Mouse (Mus musculus): Measurements from ENCODE around the gene Chst12. TPM values are rescaled to one million over a fixed set of nuclear protein-coding genes. Genes with fewer than 3 reads are reported as not detected.

Gene Chst12
- total and polyA plus RNA-seq, 3 experiments, result 2.3 to 17.0 (median 7.6) TPM

- Histone ChIP-seq H3K36me3 (replicated peaks in 1 of 2; ENCODE audit: control insufficient read depth in 1 of 2, insufficient read depth in 1 of 2, low read length in 1 of 2) (no peaks in the 10 kb centered on the region), H3K79me2 (replicated peaks; ENCODE audit: control insufficient read depth, extremely low read depth, insufficient read depth, poor library complexity, severe bottlenecking) (no peaks in the 10 kb centered on the region), H3K27ac (ENCODE audit: insufficient read depth, low read depth) (no peak overlapping the region), H3K4me2 (ENCODE audit: insufficient read depth, low read depth, poor library complexity, severe bottlenecking) (no peak overlapping the region), H3K4me3 (replicated peaks in 1 of 3; ENCODE audit: low read depth in 2 of 3, low read length in 2 of 3, poor library complexity in 1 of 3) (no peak overlapping the region), H3K4me1 (ENCODE audit: control insufficient read depth in 1 of 2, insufficient read depth in 2 of 2) (peaks cover 3 to 26% of the 10 kb centered on the region in 2 experiments), H3K9ac (ENCODE audit: insufficient read depth, low read depth) (no peak overlapping the region), H3K27me3 (replicated peaks) (peaks cover 28% of the 10 kb centered on the region), H3K9me3 (replicated peaks; ENCODE audit: low read length) (peaks cover 4% of the 10 kb centered on the region)
- dilution Hi-C loops (cut with MboI; ENCODE audit: extremely low pct_ligation_motif_present, extremely low pct_unique_long_range_greater_than_20kb, low sequenced_read_pairs) (no loop called here), in situ Hi-C loops (cut with MboI; ENCODE audit: low pct_ligation_motif_present, low pct_unique_long_range_greater_than_20kb, low sequenced_read_pairs) (no loop called here)
- no peak for DNase-seq (ENCODE audit: extremely low read depth)
- TF ChIP-seq RAD21 (IDR thresholded peaks at IDR 0.05; ENCODE audit: low read depth, low read length) (peak; percentile 11), GABPA (IDR thresholded peaks at IDR 0.05; ENCODE audit: insufficient replicate concordance, low read depth, low read length) (no peak), CTCF (conservative IDR thresholded peaks at IDR 0.05 in 1 of 2, IDR thresholded peaks at IDR 0.05 in 1 of 2; ENCODE audit: low read depth in 2 of 2, low read length in 2 of 2) (peak in 1 of 2 experiments; percentile 52; a peak in 2 of 4 replicates), SMC3 (IDR thresholded peaks at IDR 0.05; ENCODE audit: low read depth, low read length) (peak; percentile 38)
Measured at GRCm38 (mm10) chr5:140565856-140566255, 60.5 kb downstream of the Chst12 start.

- no peak for TF ChIP-seq CTCF (conservative IDR thresholded peaks at IDR 0.05 in 1 of 2, IDR thresholded peaks at IDR 0.05 in 1 of 2; ENCODE audit: low read depth in 2 of 2, low read length in 2 of 2)
- no peak for TF ChIP-seq RCOR1 (conservative IDR thresholded peaks at IDR 0.05; ENCODE audit: low read depth, low read length)
- TF ChIP-seq EP300 (IDR thresholded peaks at IDR 0.05; ENCODE audit: low read length), result no peak
- Histone ChIP-seq H3K4me1 (ENCODE audit: control insufficient read depth in 1 of 2, insufficient read depth in 2 of 2) (peaks cover 3 to 26% of the 10 kb centered on the region in 2 experiments), H3K4me3 (replicated peaks in 1 of 3; ENCODE audit: low read depth in 2 of 3, low read length in 2 of 3, poor library complexity in 1 of 3) (no peak overlapping the region), H3K27me3 (replicated peaks) (peaks cover 28% of the 10 kb centered on the region), H3K79me2 (replicated peaks; ENCODE audit: control insufficient read depth, extremely low read depth, insufficient read depth, poor library complexity, severe bottlenecking) (no peaks in the 10 kb centered on the region), H3K4me2 (ENCODE audit: insufficient read depth, low read depth, poor library complexity, severe bottlenecking) (no peak overlapping the region), H3K9ac (ENCODE audit: insufficient read depth, low read depth) (no peak overlapping the region), H3K9me3 (replicated peaks; ENCODE audit: low read length) (peaks cover 4% of the 10 kb centered on the region), H3K36me3 (replicated peaks in 1 of 2; ENCODE audit: control insufficient read depth in 1 of 2, insufficient read depth in 1 of 2, low read length in 1 of 2) (no peaks in the 10 kb centered on the region), H3K27ac (ENCODE audit: insufficient read depth, low read depth) (no peak overlapping the region)
- in situ Hi-C loops (cut with MboI; ENCODE audit: low pct_ligation_motif_present, low pct_unique_long_range_greater_than_20kb, low sequenced_read_pairs) (no loop called here), dilution Hi-C loops (cut with MboI; ENCODE audit: extremely low pct_ligation_motif_present, extremely low pct_unique_long_range_greater_than_20kb, low sequenced_read_pairs) (no loop called here)
- no peak for DNase-seq (ENCODE audit: extremely low read depth)
Measured at GRCm38 (mm10) chr5:140566271-140566670, 60.9 kb downstream of the Chst12 start.

GRCm38 (mm10) chr5:140567321-140567720 is 62.0 kb downstream of the Chst12 start:
- in situ Hi-C loops (cut with MboI; ENCODE audit: low pct_ligation_motif_present, low pct_unique_long_range_greater_than_20kb, low sequenced_read_pairs), result no loop called here
- Histone ChIP-seq H3K4me2 (ENCODE audit: insufficient read depth, low read depth, poor library complexity, severe bottlenecking) (no peak overlapping the region), H3K79me2 (replicated peaks; ENCODE audit: control insufficient read depth, extremely low read depth, insufficient read depth, poor library complexity, severe bottlenecking) (no peaks in the 10 kb centered on the region), H3K27me3 (replicated peaks) (peaks cover 27% of the 10 kb centered on the region), H3K4me3 (replicated peaks in 1 of 3; ENCODE audit: low read depth in 2 of 3, low read length in 2 of 3, poor library complexity in 1 of 3) (no peak overlapping the region), H3K36me3 (replicated peaks in 1 of 2; ENCODE audit: control insufficient read depth in 1 of 2, insufficient read depth in 1 of 2, low read length in 1 of 2) (no peaks in the 10 kb centered on the region), H3K27ac (ENCODE audit: insufficient read depth, low read depth) (no peak overlapping the region), H3K9ac (ENCODE audit: insufficient read depth, low read depth) (no peak overlapping the region), H3K9me3 (replicated peaks; ENCODE audit: low read length) (peaks cover under 1% of the 10 kb centered on the region), H3K4me1 (ENCODE audit: control insufficient read depth in 1 of 2, insufficient read depth in 2 of 2) (peaks cover 3 to 23% of the 10 kb centered on the region in 2 experiments)
- DNase-seq (ENCODE audit: extremely low read depth), result no peak
- dilution Hi-C loops (cut with MboI; ENCODE audit: extremely low pct_ligation_motif_present, extremely low pct_unique_long_range_greater_than_20kb, low sequenced_read_pairs), result no loop called here
- TF ChIP-seq POLR2AphosphoS2 (IDR thresholded peaks at IDR 0.05; ENCODE audit: low read depth, low read length), result no peak
- no peak for TF ChIP-seq CHD2 (IDR thresholded peaks at IDR 0.05; ENCODE audit: low read length)
- no peak for TF ChIP-seq MAFK (IDR thresholded peaks at IDR 0.05; ENCODE audit: insufficient replicate concordance, low read length)
- TF ChIP-seq TCF12 (IDR thresholded peaks at IDR 0.05; ENCODE audit: low read depth, low read length), result no peak
- no peak for TF ChIP-seq ETS1 (conservative IDR thresholded peaks at IDR 0.05; ENCODE audit: low read depth, low read length)
- TF ChIP-seq RCOR1 (conservative IDR thresholded peaks at IDR 0.05; ENCODE audit: low read depth, low read length), result no peak
- no peak for TF ChIP-seq SIN3A (IDR thresholded peaks at IDR 0.05; ENCODE audit: low read length)
- TF ChIP-seq CTCF (conservative IDR thresholded peaks at IDR 0.05 in 1 of 2, IDR thresholded peaks at IDR 0.05 in 1 of 2; ENCODE audit: low read depth in 2 of 2, low read length in 2 of 2), result no peak
- TF ChIP-seq JUND (conservative IDR thresholded peaks at IDR 0.05; ENCODE audit: low read depth, low read length), result no peak
- no peak for TF ChIP-seq ZNF384 (IDR thresholded peaks at IDR 0.05; ENCODE audit: low read depth, low read length)
- TF ChIP-seq KAT2A (IDR thresholded peaks at IDR 0.05; ENCODE audit: insufficient replicate concordance, low read length), result no peak
- no peak for TF ChIP-seq SMC3 (IDR thresholded peaks at IDR 0.05; ENCODE audit: low read depth, low read length)
- TF ChIP-seq POLR2A (IDR thresholded peaks at IDR 0.05; ENCODE audit: low read depth, low read length), result no peak
- no peak for TF ChIP-seq TBP (conservative IDR thresholded peaks at IDR 0.05; ENCODE audit: low read depth, low read length)
- TF ChIP-seq RAD21 (IDR thresholded peaks at IDR 0.05; ENCODE audit: low read depth, low read length), result no peak
- no peak for TF ChIP-seq CHD1 (IDR thresholded peaks at IDR 0.05; ENCODE audit: low read depth, low read length)
- TF ChIP-seq PAX5 (IDR thresholded peaks at IDR 0.05; ENCODE audit: low read length), result no peak
- no peak for TF ChIP-seq UBTF (IDR thresholded peaks at IDR 0.05; ENCODE audit: low read depth, low read length)
- no peak for TF ChIP-seq MEF2A (IDR thresholded peaks at IDR 0.05; ENCODE audit: borderline replicate concordance, low read depth, low read length)
